Mouse (Mus musculus): Measurements from ENCODE around the gene Brms1. TPM values are rescaled to one million over a fixed set of nuclear protein-coding genes. Genes with fewer than 3 reads are reported as not detected.
A peak's percentile ranks its signal among the peaks of the same experiment; 100 is the strongest.
"Not testable (repeated sequence)": the region's sequence is repeated elsewhere in the genome, so short reads cannot be mapped to it uniquely, and the experiment has no call there.

Brms1 gene
- total RNA-seq, 1 experiment from 2014 or later, result 32.0 TPM

DNA sequence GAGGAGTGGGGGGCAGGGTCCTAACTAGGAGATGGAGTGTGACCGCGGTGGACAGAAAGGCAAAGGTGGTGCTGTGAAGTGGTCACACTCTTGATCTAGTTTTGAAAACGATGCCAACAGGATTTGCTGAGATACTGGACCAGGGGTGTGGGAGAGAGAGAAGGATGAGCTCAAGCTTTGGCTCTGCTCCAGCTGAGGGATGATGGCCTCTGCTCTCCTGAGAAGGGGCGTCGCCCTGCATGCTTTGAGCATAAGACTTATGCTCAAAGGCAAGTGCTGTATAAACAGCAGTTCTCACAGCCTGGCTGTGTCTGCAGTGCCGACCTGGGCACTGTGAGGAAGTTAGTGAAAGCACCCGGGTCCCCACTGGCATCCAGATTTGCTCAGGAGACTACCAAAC is 23.9 kb downstream of the Brms1 start:
- DNase-seq, result no peak

DNA sequence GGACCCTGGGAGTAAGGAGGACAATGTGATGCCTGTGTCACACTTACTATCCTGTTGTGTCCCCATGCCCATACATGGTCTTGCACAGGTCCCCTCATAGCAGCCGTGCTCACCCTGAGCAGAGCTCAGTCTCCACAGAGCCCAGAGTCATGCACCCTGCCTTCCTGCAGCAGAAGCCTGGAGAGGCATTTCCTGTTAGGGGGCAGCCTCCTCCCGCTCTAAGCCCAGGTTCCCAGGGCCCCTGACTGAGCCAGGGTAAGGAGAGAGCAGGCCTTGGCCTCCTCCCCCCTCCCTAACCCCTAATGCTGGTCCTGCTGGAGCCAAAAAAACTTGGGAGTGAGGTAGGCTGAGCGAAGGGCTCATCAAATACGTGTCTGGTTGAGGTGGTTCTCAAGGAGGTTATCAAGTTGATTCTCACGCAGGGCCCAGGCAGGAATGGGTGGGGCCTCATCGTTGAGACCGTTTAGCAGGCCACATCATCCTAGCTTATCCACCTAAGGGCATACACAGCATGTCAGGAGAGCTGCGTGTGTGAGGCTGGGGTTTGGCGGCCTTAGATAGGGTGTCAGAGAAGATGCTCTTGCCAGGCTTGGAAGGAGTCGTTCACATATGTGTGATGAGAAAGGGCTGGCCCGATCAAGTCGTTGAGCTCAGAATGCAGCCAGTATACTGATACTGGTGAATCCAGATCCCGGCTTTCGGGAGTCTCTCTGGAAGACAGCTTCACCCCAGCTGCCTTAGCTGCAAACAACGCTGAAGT is 26.1 kb downstream of the Brms1 start:
- DNase-seq, result no peak

GRCm38 (mm10) chr19:5067867-5068569 is 26.9 kb downstream of the Brms1 start, which contains the start of gene Cd248:
Gene Cd248 (plus strand): TSS chr19:5068078.
- DNase-seq, result peak; percentile 69

DNA sequence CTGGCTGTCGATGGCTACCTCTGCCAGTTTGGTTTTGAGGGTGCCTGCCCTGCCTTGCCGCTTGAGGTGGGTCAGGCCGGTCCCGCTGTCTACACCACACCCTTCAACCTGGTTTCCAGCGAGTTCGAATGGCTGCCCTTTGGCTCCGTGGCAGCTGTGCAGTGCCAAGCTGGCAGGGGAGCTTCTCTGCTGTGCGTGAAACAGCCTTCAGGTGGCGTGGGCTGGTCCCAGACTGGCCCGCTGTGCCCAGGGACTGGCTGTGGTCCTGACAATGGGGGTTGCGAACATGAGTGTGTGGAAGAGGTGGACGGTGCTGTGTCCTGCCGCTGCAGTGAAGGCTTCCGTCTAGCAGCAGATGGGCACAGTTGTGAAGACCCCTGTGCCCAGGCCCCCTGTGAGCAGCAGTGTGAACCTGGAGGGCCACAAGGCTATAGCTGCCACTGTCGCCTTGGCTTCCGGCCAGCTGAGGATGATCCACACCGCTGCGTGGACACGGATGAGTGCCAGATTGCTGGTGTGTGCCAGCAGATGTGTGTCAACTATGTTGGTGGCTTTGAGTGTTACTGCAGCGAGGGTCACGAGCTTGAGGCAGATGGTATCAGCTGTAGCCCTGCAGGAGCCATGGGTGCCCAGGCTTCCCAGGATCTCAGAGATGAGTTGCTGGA is 27.5 kb downstream of the Brms1 start:
- no peak for DNase-seq

DNA sequence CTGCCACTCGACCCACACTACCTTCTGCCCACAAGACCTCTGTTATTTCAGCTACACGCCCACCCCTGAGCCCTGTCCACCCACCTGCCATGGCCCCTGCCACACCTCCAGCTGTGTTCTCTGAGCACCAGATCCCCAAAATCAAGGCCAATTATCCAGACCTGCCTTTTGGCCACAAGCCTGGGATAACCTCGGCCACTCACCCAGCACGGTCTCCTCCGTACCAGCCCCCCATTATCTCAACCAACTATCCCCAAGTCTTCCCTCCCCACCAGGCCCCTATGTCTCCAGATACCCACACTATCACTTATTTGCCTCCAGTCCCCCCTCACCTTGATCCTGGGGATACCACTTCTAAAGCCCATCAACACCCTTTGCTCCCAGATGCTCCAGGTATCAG is 28.3 kb downstream of the Brms1 start:
- no peak for DNase-seq

DNA sequence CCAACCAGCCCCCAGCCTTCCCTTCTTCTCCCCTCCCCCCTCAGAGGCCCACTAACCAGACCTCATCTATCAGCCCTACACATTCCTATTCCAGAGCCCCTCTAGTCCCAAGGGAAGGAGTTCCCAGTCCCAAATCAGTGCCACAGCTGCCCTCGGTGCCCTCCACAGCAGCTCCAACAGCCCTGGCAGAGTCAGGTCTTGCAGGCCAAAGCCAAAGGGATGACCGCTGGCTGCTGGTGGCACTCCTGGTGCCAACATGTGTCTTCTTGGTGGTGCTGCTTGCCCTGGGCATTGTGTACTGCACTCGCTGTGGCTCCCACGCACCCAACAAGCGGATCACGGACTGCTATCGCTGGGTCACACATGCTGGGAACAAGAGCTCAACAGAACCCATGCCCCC is 28.8 kb downstream of the Brms1 start:
- no peak for DNase-seq

GRCm38 (mm10) chr19:5071077-5071476 is 29.9 kb downstream of the Brms1 start:
- DNase-seq, result no peak

- peak; percentile 75 for DNase-seq
Measured at GRCm38 (mm10) chr19:5071545-5072369, 30.6 kb downstream of the Brms1 start.

DNA sequence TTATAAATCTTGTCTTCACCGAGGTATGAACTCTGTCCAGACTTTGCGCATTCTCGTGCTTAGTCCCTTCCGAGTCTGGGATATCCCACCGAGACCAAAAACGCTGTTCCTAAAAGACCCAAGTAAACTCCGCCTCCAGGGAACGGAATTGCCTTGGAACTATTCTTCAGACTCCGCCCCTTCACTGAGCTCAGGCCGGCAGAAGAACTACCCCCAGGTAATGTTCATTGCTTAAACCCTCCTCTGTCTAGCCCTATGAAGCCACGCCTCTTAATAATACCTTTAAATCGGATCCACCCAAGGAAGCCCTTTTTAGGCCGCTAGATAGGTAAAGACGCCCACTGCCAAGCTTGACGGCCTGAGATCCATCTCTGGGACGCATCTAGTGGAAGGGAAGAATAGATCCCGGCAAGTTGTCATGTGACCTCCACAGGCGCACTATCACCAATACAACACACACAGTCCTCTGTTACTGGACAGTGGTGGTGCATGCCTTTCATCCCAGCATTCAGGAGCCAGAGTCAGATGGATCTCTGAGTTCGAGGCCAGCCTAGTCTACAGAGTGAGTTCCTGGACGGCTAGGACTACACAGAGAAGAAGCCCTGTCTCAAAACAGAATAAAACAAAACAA is 31.4 kb downstream of the Brms1 start:
- DNase-seq, result no peak

GRCm38 (mm10) chr19:5073028-5073427 is 31.9 kb downstream of the Brms1 start:
- peak; percentile 59 for DNase-seq

- DNase-seq, result no peak
Measured at GRCm38 (mm10) chr19:5073518-5073917, 32.4 kb downstream of the Brms1 start.

DNA sequence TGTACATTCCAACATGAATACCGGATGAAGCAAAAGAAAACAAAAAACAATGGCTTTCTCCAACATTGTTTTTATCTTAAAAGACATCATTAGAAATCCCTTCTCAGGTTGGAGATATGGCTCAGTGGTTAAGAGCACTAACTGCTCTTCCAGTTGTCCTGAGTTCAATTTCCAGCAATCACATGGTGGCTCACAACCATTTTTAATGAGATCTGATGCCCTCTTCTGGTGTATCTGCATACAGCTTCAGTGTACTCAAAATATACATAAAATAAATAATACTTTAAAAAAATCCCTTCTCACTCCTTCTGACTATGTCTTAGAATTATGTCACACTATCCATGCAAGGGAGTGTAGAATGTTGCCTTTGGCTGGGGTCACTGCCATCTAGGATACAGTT is 38.1 kb downstream of the Brms1 start:
- DNase-seq, result no peak

DNA sequence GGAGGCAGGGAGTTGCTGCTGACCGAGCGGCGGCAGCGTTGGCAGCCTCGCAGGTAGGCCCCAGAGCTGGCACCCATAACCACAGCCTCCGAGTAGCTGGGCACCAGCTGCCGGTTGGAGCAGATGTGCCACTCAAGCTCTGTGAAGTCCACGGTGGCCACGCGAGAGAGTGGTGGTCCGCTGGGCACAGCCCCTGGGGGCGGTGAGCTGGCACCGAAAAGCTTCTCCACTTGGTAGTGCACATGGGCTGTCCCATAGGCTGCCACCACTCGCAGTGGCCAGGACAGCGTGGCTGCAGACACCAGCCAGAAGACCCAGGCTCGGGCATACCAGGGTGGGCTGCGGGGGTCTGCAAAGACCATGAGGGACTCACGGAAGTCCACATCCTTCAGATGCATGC is 40.9 kb downstream of the Brms1 start:
- DNase-seq, result no peak

DNA sequence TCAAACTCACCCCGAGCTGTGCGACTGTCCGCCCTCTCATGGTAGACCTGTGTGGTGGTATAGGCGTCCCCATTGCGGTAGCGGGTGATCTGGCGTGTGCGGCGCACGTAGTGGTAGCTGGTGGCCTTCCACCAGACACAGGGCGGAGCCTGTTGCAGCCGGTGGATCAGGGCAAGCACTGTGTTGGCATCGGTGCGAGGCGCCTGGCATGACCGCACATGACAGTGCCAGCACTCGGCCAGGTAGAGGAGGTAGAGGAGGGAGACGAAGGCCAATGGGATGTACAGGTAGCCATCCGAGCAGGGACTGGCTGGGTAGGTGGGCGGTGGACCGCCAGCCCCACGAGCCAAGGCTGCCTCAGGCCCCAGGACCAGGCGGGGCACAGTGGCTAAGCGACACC is 41.4 kb downstream of the Brms1 start:
- no peak for DNase-seq

DNA sequence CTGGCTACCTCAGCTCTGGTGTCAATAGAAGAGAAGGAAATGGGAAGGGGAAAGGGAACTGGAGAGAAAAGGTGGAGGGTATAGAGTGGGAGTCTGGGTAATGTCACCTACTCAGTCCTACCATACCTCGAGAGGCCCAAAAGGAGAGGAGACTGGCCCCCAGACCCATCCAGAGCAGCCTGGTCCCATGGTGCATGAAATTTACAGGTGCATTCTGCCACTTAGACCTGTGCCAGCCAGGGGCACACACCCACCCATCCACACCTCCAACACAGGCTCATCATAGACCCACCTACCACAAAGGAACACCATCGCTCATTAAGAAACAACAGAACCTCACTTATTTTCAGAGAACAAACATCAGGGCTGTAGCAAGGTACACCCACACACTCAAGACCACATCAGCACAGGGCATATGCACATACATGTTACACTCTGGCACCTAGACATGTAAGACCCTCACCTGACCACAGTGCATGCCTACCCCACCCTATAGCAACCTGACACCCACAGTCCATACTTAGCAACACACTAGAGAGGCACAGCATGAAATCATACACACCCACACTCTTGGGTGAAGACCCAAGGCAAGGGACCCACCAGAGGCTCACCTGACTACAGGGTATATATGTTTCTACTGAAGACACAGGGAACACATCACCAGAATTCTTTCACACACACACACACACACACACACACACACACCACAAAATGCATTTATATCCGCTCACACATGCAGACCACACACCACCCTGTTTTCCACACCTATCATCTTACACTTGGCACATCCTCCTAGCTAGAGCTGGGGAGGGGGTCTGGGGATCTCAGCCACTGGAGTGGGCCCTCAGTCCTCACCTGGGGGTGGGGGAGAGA is 43.0 kb downstream of the Brms1 start:
- no peak for DNase-seq

DNA sequence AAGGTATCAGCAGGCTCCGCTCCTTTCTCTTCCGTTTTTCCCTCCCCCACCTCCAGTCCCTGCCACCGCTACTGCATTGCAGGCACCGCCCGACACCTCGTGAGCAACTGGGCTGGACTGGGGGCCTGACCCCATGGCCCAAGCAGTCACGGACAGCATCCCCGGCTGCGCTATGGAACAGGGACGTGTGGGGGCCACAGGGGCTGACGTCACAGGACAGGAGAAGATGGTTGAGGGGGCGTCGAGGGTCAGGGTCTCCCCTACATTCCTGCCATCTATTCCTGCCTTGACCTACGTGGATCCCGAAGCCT is 43.6 kb downstream of the Brms1 start:
- no peak for DNase-seq

GRCm38 (mm10) chr19:5085145-5085863 is 44.1 kb downstream of the Brms1 start, which contains the start of gene Tmem151a:
Gene Tmem151a (minus strand): TSS chr19:5085531.
- DNase-seq, result peak; percentile 69

DNA sequence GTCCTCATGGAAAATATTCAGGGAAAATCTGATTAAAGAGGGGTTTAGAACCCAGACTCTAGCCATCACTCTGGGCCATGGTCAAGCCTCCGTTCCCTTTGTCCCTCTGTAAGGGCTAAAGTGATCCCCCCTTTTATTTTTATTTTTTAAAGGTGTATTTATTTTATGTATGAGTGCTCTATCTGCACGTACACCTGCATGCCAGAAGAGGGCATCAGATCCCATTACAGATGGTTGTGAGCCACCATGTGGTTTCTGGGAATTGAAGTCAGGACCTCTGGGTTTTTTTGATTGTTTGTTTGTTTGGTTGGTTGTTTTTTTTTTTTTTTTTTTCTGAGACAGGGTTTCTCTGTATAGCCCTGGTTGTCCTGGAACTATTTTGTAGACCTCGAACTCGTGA is 45.4 kb downstream of the Brms1 start:
- DNase-seq, result not testable (repeated sequence)

GRCm38 (mm10) chr19:5087884-5088728 is 47.0 kb downstream of the Brms1 start, which contains the start of gene Yif1a:
Gene Yif1a (plus strand): TSS chr19:5088538.
- DNase-seq, result peak; percentile 92
